Mouse (Mus musculus): ENCODE measurements around the gene Myrfl. TPM values are rescaled to one million over a fixed set of nuclear protein-coding genes. Genes with fewer than 3 reads are reported as not detected.

Gene Myrfl
- total RNA-seq, 2 experiments from 2014 or later, result 1.3 to 1.5 TPM

GRCm38 (mm10) chr10:116841551-116841950 lies 55.2 kb downstream of the Myrfl start:
- intact Hi-C loops (cut with DNase I), result no loop called here
- DNase-seq, result no peak

GRCm38 (mm10) chr10:116830676-116831075 lies 66.0 kb downstream of the Myrfl start:
- DNase-seq, result no peak
- intact Hi-C loops (cut with DNase I), result no loop called here

- intact Hi-C loops (cut with DNase I), result no loop called here
- DNase-seq, result peak; percentile 8 to 10
These were observed 68.6 kb downstream of the Myrfl start for GRCm38 (mm10) chr10:116828099-116828498.

- no peak for DNase-seq
These were observed 69.4 kb downstream of the Myrfl start for GRCm38 (mm10) chr10:116827306-116827705.

DNA sequence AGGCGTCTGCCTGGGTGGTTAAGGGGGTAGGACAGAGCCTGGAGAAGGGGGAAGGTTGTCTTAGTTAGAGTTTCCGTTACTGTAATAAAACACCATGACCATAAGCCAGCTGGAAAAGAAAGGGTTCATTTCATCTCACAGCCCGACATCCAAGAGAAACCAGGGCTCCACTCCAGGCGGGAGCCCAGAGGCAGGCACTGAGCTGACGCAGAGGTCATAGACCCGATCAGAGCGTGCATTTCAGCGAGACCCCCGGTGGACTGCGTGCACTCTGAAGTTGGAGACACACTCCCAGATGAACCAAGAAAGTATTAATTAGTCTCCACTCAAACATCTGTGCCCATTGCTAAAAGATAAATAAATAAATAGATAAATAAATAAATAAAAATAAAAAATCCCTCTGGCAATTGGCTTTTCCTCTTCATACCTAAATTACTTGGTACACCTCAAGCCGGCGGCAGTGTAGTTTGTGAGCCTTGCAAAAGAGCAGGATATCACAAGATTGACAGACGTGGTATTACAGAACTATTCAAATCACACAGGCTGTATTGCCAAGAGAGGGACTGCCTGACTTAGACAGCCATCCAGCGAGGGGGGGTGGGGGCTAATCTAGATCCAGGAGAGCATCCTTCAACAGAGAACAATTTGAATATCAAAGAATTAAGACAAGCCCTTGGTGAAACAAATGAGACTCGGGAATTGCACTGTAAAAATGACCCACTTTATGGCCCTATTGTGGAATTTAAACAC lies 81.2 kb downstream of the Myrfl start:
- no peak for DNase-seq
- intact Hi-C loops (cut with DNase I), result no loop called here

More at GRCm38 (mm10) chr10:116827306-116827705, 69.4 kb downstream of the Myrfl start:
- intact Hi-C loops (cut with DNase I), result no loop called here

DNA sequence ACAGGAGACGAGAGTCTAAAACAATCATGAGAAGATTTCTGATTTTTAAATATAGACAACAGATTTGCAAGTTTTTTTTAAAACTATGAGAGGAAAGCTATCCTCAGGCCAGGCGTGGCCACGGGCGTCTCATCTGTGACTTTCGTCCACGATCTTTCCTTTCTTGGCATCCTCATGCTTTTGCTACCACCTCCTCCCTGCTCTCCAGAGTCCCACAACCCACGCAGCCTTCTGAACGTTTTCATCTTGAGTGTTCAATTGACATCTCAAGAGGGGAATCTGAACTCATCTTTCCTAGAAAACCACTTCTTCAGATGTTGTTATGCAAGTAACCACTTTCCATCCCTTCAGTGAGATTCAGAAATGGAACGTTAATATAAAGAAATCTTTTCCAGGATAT lies 83.6 kb downstream of the Myrfl start:
- intact Hi-C loops (cut with DNase I), result no loop called here
- DNase-seq, result no peak

DNA sequence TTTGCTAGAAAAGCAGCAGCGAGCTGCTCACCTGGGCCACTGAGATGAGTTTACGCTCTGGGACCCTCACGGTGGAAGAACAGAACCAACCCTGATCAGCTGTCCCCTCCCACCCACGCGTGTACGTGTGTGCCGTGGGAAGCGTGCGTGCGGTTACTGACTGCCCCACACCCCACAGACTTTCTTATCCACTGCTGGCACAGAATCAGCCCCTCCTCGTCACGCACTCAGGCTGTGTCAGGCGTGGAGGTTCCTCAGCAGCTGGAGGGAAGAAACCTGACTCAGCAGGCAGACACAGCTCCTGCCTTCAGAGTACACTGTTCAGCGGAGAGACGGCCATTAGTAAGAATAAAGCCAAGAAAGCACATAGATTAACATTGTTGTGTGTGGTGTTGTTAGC lies 86.0 kb downstream of the Myrfl start:
- intact Hi-C loops (cut with DNase I), result no loop called here

GRCm38 (mm10) chr10:116809383-116809782 lies 87.3 kb downstream of the Myrfl start:
- intact Hi-C loops (cut with DNase I), result no loop called here
- no peak for DNase-seq

More for the DNA sequence above, 86.0 kb downstream of the Myrfl start:
- no peak for DNase-seq

DNA sequence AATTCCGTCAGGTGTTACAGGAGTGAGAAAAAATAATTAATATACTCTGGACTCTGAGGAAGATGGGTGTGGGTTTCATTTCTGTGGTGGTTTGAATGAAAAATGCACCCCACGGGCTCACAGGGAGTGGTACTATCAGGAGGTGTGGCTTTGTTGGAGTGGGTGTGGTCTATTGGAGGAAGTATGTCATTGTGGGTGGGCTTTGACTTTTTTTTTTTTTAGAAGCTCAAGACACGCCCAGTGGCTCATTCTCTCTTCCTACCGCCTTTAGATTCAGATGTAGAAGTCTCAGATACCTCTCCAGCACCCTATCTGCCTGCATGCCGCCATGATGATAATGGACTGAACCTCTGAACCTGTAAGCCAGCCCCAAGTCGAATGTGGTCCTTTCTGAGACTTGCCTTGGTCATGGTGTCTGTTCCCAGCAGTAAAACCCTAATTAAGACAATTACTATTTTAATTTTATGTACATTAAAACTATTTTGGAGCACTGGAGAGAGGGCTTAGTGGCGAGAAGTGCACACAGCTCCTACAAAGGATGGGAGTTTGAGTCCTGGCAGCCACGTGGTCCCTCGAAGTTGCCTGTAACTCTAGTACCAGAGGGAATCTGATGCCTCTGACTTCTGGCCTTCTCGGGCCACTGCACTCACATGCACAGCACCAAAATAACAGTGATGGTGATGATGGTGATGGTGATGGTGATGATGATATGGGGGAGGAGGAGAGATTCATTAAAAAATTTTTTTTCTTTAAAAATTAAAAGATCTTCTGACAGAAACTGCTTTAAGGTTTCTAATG lies 88.0 kb downstream of the Myrfl start:
- intact Hi-C loops (cut with DNase I), result no loop called here

DNA sequence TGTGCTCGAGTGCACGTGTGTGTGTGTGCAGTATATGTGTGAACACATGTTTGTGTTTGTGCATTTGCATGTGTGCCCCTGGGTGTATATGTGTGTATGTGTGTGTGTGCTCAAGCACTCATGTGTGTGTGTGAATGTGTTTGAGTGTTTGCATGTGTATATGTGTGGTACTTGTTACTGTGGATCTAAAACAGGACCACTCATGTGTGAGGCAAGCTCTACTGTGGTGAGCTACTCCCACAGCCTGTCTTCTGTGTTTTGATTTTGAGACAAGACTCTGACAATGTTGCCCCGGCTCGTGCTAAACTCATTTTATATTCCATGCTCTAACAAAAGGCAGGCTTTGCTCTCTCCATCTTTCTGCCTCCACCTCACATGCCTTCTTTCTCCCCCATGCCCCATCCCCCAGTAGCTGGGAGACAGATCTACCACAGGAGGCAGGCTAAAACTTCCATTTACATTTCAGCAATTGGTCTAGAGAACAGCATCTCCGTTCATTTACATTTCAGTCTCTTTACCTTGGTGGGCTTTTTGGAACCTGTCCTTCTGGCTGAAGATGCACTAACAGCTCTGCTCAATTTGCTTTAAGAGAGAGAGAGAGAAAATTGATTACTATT lies 94.4 kb downstream of the Myrfl start:
- no peak for DNase-seq
- intact Hi-C loops (cut with DNase I), result no loop called here

More for the DNA sequence above, 88.0 kb downstream of the Myrfl start:
- no peak for DNase-seq

DNA sequence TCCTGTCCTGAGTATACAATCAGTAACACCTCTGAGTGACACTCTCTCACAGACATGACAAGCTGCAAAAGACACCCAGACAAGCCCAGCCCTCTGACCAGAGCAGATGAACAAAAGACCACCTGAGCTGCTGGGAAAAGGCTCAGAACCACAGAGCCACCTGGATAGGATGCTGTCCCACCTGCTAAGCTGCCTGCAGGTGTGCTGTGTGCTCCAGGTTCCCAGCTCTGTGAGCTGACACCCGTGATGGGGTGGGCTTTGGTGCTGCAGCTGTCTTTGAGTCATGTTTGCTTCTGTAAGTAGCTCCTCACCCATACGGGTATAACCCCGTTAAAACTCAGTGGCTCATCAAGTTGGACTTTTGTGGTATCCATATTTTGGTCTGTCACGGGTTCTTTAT lies 95.4 kb downstream of the Myrfl start:
- intact Hi-C loops (cut with DNase I), result no loop called here

DNA sequence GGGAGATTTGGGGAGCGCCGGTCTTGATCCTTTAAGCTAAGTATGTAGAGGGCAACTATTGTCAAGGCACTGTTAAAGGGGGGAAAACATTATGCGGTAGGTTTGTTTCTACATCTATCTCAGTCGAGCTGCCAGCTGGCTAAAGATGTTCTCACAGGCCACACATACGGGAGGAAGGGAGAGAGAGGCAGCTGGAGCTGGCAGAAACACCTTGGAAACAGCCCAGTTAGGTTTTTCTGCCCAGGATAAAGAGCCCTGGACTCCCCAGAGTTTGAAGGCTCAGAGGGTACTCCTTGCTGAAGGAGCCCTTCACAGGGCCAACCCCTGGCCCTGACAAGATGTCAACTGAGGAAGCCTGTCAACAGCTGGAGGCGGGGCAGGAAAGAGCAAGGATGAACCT lies 100.7 kb downstream of the Myrfl start:
- no peak for DNase-seq
- intact Hi-C loops (cut with DNase I), result no loop called here

More for the DNA sequence above, 95.4 kb downstream of the Myrfl start:
- DNase-seq, result no peak

GRCm38 (mm10) chr10:116789096-116789495 lies 107.6 kb downstream of the Myrfl start:
- intact Hi-C loops (cut with DNase I), result loop anchor here (5.0 kb wide), 1 partner anchor 257 kb away; no protein-coding TSS in a partner anchor
- DNase-seq, result no peak

- no peak for DNase-seq
These were observed 108.3 kb downstream of the Myrfl start for GRCm38 (mm10) chr10:116788431-116788830.

GRCm38 (mm10) chr10:116784098-116784497 lies 112.6 kb downstream of the Myrfl start:
- DNase-seq, result no peak

More at GRCm38 (mm10) chr10:116788431-116788830, 108.3 kb downstream of the Myrfl start:
- intact Hi-C loops (cut with DNase I), result loop anchor here (5.0 kb wide), 1 partner anchor 256 kb away; no protein-coding TSS in a partner anchor

GRCm38 (mm10) chr10:116783020-116783419 lies 113.7 kb downstream of the Myrfl start:
- DNase-seq, result no peak
- intact Hi-C loops (cut with DNase I), result loop anchor here (5.0 kb wide), 3 partner anchors 36 to 201 kb away; partner anchors contain the start of gene Cnot2

More at GRCm38 (mm10) chr10:116784098-116784497, 112.6 kb downstream of the Myrfl start:
- intact Hi-C loops (cut with DNase I), result loop anchor here (5.0 kb wide), 3 partner anchors 37 to 202 kb away; partner anchors contain the start of gene Cnot2

DNA sequence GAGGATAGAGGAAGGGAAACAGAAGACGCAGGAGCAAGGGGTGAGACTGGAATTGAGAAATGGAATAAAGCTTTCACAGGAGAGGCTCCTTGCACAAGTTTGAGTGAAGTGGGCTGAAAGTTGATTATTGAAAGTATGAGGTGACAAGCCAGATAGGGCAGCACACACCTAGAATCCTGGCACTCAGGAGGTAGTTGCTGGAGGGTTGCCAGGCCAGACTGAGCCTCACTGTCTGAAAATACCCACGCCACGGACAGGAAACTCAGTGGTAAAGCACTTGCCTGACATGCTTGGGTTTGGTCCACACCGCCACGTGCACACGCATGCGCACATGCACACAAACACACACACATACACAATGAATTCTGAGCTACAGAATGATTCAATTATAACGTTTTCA lies 118.8 kb downstream of the Myrfl start:
- no peak for DNase-seq
- intact Hi-C loops (cut with DNase I), result loop anchor here (10.0 kb wide), 1 partner anchor 573 kb away; no protein-coding TSS in a partner anchor

- no peak for DNase-seq
- intact Hi-C loops (cut with DNase I), result loop anchor here (10.0 kb wide), 1 partner anchor 572 kb away; no protein-coding TSS in a partner anchor
These were observed 119.9 kb downstream of the Myrfl start for GRCm38 (mm10) chr10:116776846-116777245.

DNA sequence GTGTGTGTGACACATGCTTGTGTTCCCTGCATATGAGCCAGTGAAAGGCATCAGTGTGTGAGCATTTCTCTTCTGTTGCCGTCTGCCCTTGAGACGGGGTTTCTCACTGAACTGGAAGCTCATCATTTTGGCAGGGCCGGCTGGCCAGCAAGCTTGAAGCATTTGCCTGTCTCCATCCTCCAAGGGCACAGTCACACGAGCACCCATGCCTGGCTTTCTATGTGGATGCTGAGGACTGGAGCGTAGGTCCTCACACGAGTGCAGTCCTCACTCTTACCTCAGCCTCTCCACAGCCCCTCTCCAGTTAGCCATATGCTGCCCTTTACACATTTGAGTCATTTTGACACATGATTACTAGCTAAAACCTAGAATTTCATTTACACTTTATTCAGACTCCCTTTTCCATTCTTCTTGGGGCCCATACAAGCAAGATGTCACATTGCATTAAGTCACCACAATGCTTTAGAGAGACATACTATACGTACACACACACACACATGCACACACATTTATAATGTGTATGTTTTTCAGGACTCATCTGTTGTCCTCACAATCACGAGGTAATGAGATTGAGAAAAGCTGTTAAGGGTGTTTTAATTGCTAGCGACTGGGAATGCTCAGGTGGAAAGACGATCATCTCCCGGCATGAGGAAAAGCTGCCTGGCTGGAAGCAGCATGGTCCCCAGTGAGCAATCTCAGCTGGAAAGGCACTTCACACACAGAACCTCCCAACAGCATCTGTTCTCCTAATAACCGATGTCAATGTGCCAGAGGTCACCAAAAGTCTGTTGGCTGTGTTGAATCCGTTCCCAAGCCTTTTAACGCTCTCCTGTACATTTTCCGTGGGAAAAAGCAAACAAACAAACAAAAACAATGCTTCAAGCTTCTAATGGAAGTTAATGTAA lies 122.6 kb downstream of the Myrfl start:
- intact Hi-C loops (cut with DNase I), result loop anchor here (10.0 kb wide), 1 partner anchor 569 kb away; no protein-coding TSS in a partner anchor
- DNase-seq, result peak; percentile 33 to 34
